Mouse (Mus musculus): Measurements from ENCODE around the gene Cdca5.
A peak's percentile ranks its signal among the peaks of the same experiment; 100 is the strongest.

The Cdca5 gene

GRCm38 (mm10) chr19:6141394-6141749 is 56.6 kb downstream of the Cdca5 start, which contains the start of gene Arl2:
Arl2 (minus strand) TSS chr19:6141548.
- peak; percentile 88 for DNase-seq (ENCODE audit: low spot score)

Measured in yolk sac, embryonic 10.5 days (tissue).